Mouse (Mus musculus) liver, adult 2 months (tissue): ENCODE results near the gene Akap8l.

Experiments used
- CTCF ChIP-seq: fragments of 200-500 bp; IDR thresholded peaks from 2 replicates; pipeline ENCODE4 v1.5.1; 2011; ENCODE audit warnings: low read depth, low read length, control low read depth
- POLR2A ChIP-seq: fragments of 200-500 bp; IDR thresholded peaks from 2 replicates; pipeline ENCODE4 v1.6.1; 2011; ENCODE audit warnings: low read length, control low read depth; ENCODE audit not compliant: insufficient read depth; ENCODE audit errors: extremely low read depth

DNA sequence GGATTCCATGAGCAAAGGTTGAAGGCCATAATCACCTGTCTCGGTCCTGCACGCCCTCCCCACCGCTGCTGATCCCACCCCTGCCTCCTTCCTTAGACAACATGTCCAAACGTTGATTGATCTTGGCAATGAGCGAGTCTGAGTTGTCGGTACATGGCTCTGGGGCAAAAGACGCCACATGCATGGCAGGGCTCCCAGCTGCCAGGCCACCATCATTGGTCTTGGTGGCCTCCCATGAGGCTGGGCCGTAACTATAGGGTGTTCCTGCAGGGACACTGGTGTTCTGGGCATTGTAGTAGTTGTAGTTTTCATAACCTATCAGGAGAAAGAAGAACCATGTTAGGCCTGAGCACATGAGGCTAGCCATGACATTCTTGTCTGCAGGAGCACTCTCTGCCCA, 33.4 kb downstream of the Akap8l start:
- TF ChIP-seq POLR2A = no peak
- no peak for TF ChIP-seq CTCF
